Mouse (Mus musculus): ENCODE results near the gene Olfr572.
A peak's percentile ranks its signal among the peaks of the same experiment; 100 is the strongest.

Olfr572 gene

GRCm38 (mm10) chr7:102924109-102924508 lies at the start of gene Olfr572:
Olfr572 (plus strand) TSS chr7:102924409.
- DNase-seq (ENCODE audit: low read depth, low spot score) = no peak

DNA sequence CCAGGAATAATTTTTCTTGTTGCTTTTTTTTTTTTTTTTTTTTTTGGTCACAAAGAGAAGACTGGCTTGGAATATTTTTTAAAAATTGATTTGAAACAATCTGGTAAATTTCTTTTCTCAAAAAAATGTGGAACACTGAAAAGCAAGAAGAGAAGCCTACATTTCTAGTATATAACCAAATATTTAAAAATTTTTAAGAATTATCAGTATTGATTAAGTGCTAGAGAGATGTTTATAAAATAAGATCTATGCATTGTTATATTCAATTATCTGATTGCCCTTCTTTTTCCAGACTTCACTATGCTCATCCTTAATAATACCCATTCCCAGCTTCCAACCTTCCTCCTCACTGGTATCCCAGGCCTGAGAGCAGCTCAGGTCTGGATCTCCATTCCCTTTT lies 47.4 kb upstream of the Olfr572 start, which contains the start of gene Olfr568:
Gene Olfr568, plus strand, starts transcription at position 301 of the 400 bp plus-strand sequence.
- DNase-seq (ENCODE audit: low read depth, low spot score) = no peak

GRCm38 (mm10) chr7:102890782-102891181 lies 33.4 kb upstream of the Olfr572 start, which contains the start of gene Olfr569:
Olfr569 (minus strand) TSS chr7:102890882.
- DNase-seq (ENCODE audit: low read depth, low spot score) = no peak

GRCm38 (mm10) chr7:102915261-102915660 lies 8.9 kb upstream of the Olfr572 start:
- DNase-seq (ENCODE audit: low read depth, low spot score) = no peak

- DNase-seq (ENCODE audit: low read depth, low spot score) = no peak
Observed at GRCm38 (mm10) chr7:102916405-102916804, 7.8 kb upstream of the Olfr572 start.

DNA sequence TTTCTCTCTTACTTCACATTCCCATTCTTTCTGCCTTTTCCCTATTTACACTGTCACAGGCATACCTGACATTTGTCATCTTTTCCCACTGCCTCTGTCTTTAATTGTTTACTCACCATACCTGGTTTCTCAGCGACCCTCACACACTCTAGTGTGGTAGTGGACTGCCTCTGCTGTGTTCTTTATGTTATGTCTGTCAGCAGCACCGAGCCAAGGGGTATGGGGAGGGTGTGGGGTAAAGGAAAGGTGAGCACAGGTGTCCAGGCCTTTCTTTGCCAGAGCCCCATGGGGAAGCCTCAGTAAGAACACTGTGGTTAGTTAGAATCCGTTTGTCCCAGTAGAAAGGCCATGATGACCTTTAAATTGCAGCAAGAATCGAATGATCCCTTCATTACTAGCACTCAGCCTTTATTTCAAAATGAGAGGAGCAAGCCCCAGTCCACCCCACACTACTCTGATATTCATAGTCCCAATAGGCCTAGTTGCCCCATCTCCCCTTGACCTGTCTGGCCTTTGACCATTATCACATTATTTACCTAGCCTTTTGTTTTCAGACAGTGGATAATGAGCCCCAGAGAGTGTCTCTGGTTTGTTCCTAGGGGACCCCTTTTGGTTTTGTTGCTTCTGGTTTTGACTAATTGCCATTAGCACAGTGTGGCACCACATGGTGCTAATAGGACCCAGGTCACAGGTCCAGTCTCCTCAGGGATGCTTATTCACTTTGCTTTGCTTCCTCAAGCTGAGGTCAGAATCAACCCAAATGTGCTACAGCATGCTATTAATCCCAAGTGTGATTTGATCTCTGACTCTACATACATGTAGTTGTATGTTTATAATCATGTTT lies 7.0 kb upstream of the Olfr572 start, which contains the start of gene Olfr571:
Gene Olfr571, minus strand, starts transcription at position 505 of the 844 bp plus-strand sequence.
- DNase-seq (ENCODE audit: low read depth, low spot score) = no peak

GRCm38 (mm10) chr7:102919632-102920031 lies 4.6 kb upstream of the Olfr572 start:
- peak; percentile 72 for DNase-seq (ENCODE audit: low read depth, low spot score)

DNA sequence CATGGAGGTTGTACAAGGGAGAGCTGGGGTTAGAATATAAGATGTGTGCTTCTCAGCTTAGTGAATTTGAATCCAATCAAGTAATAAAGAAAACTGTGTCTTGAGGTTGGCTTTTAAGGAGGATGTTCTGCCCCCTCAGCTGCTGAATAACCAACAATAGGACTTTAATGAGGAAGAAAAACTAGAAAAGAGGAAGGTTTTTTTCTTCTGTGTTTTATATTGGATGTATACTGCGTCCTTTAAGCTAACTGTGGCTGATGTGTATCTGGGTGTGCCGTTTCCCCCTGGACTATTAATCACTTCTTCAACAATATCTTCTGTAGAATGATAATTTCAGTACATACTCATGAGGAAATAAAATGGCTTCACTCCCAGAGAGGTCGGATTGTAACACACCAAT lies 2.9 kb downstream of the Olfr572 start:
- DNase-seq (ENCODE audit: low read depth, low spot score) = no peak

DNA sequence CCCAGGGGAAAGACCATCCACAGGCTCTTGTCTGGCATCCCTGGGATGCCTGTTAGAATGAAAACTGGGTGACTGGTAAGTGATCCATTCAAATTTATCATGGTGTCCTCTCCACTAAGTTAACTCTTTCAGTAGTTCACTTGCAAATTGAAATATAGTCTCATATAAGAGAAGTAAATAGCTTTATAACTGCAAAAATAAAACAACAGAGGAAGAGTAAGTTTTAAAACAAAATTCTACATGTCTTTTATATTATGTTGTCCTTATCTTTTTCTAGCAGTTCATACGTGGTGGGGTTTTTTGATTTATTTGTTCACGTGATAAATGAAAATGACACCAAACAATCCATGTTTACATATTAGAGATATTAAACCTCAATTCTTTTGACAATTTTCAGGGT lies 18.3 kb downstream of the Olfr572 start, which contains the start of gene Olfr573-ps1:
Gene Olfr573-ps1, minus strand, starts transcription at position 101 of the 400 bp plus-strand sequence.
- DNase-seq (ENCODE audit: low read depth, low spot score) = no peak

DNA sequence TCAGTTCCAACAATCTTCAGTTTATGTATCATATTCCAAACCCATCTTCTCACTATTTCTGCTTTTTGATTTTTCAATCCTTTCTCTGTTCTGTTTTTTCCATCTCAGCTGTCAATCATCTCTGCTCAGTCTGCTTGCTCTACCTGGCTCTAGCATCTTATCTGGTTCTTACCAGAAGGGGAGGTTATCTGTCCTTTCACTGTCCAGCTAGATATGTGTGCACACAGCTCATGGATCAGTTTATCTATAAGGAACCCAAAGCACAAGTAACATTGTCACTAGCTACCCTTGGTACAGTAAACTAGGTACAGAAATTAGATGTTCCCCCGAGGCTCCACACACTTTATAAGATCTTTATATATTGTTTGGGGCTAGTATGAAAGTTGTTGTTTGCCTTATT lies 19.2 kb downstream of the Olfr572 start:
- DNase-seq (ENCODE audit: low read depth, low spot score) = no peak

DNA sequence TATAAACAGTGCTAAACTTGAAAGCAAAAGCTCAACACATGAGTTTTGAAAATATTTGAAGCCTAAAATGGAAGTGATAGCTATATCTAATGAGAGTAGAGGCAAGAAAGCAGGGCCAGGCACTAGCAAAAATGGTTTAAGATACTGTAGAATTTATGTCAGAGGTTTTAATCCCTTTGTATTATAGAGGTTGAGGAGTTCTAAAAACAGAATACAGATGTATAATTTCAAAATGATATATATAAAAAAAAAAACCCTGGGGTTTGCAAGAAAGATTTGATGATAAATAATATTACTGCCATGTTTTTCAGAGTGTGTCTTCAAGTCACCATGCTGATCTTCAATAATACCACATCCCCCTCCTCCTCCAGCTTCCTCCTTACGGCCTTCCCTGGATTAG lies 24.0 kb downstream of the Olfr572 start, which contains the start of gene Olfr574:
Gene Olfr574, plus strand, starts transcription at position 301 of the 400 bp plus-strand sequence.
- DNase-seq (ENCODE audit: low read depth, low spot score) = no peak

GRCm38 (mm10) chr7:102950732-102951131 lies 26.5 kb downstream of the Olfr572 start:
- no peak for DNase-seq (ENCODE audit: low read depth, low spot score)

- no peak for DNase-seq (ENCODE audit: low read depth, low spot score)
Observed at GRCm38 (mm10) chr7:102958137-102958536, 33.9 kb downstream of the Olfr572 start.

- DNase-seq (ENCODE audit: low read depth, low spot score) = no peak
Observed at GRCm38 (mm10) chr7:102958593-102958992, 34.4 kb downstream of the Olfr572 start, which contains the start of gene Olfr575. Olfr575 (minus strand) TSS chr7:102958775.

DNA sequence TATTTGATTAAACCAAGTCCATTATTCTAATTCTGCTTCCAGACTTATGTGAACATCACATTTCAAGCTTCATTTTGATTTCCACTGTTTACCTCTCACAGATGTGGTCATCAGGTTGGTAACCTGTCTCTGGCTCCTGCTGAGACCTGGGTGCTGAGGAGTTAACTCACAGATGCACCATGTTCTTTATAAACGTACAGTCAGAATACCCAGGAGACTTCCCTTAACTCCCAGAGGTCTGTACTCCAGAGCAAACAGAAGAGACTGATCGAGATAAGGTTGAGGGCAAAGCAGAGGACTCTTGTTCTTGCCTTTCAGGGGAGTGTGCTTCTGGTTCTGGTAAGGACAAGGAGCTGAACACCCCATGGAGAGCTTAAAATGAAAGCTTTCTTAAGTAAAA lies 38.2 kb downstream of the Olfr572 start, which contains the start of gene Olfr576:
Gene Olfr576, plus strand, starts transcription at position 301 of the 400 bp plus-strand sequence.
- DNase-seq (ENCODE audit: low read depth, low spot score) = no peak

DNA sequence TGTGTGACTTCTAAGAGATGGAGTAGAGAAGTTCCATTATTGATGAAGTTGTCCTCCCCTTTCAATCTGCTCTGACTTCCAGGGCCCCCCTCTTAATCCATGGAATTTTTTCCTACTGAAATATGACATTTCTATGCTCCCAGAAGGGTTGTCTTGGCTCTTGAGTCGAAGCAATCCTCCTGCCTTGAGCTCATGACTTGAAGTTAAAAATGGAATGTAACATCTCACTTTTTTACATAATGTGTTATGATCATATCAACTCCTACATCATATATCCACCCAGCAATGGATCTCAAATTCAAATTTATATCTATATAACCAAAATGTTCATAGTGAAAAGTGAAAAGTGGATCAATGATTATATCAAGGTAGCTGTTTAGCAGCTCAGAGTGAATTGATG lies 50.2 kb downstream of the Olfr572 start:
- DNase-seq (ENCODE audit: low read depth, low spot score) = no peak

GRCm38 (mm10) chr7:102975843-102976242 lies 51.6 kb downstream of the Olfr572 start, which contains the start of gene Olfr577:
Olfr577 (minus strand) TSS chr7:102975943.
- DNase-seq (ENCODE audit: low read depth, low spot score) = no peak
